ENCODE assay signal across 8 mouse cellular contexts in genomic region chr8:104395703-104396357, GRCm38 (mm10). TPM values are rescaled to one million over a fixed set of nuclear protein-coding genes. Genes with fewer than 3 reads are reported as not detected.
DNase-seq lines count a peak whose midpoint lies in the region; ATAC-seq lines count a peak whose summit lies in the region.

Cmtm4 (minus strand) TSS chr8:104395807.

- intact Hi-C loops in left cerebral cortex, postnatal 10 days (cut with DNase I) = no loop called here

- peak; percentile 79 for ATAC-seq in forebrain, embryonic 15.5 days (replicated peaks)
- ATAC-seq in hindbrain, embryonic 12.5 days (ENCODE audit: low FRiP score) = peak; percentile 87
- ATAC-seq in megakaryocyte, adult 5-6 weeks (ENCODE audit: poor library complexity, severe bottlenecking) = peak; percentile 81
- peak; percentile 79 for ATAC-seq in stomach, embryonic 15.5 days (ENCODE audit: insufficient read depth, low FRiP score, low read depth)

- peak within 1 kb of the TSS; percentile 81 for H3K4me2 ChIP-seq in forebrain, embryonic 15.5 days (replicated peaks)
- peak within 1 kb of the TSS; percentile 91 for H3K4me2 ChIP-seq in hindbrain, embryonic 12.5 days (replicated peaks)
- H3K4me2 ChIP-seq in stomach, embryonic 15.5 days = peak within 1 kb of the TSS; percentile 79

- H3K4me3 ChIP-seq in forebrain, embryonic 15.5 days = peak within 1 kb of the TSS; percentile 76
- peak within 1 kb of the TSS; percentile 68 for H3K4me3 ChIP-seq in hindbrain, embryonic 12.5 days
- H3K4me3 ChIP-seq in stomach, embryonic 15.5 days (replicated peaks) = peak within 1 kb of the TSS; percentile 85

- H3K9ac ChIP-seq in forebrain, embryonic 15.5 days (replicated peaks) = peak within 1 kb of the TSS; percentile 80
- peak within 1 kb of the TSS; percentile 82 for H3K9ac ChIP-seq in hindbrain, embryonic 12.5 days
- peak within 1 kb of the TSS; percentile 92 for H3K9ac ChIP-seq in stomach, embryonic 15.5 days

- peak within 1 kb of the TSS; percentile 79 for H3K27ac ChIP-seq in forebrain, embryonic 15.5 days (replicated peaks)
- peak within 1 kb of the TSS; percentile 74 for H3K27ac ChIP-seq in hindbrain, embryonic 12.5 days
- H3K27ac ChIP-seq in stomach, embryonic 15.5 days = peak within 1 kb of the TSS; percentile 83

- DNase-seq in layer of hippocampus, adult 8-10 months (ENCODE audit: low spot score in 2 of 2) = no peak
- no peak for DNase-seq in layer of hippocampus, adult 11-12 months (ENCODE audit: low spot score)
- peak; percentile 75 for DNase-seq in brain, adult 2 months (ENCODE audit: low read depth, low spot score)
- peak in 1 of 2 experiments; percentile 79 for DNase-seq in left cerebral cortex, postnatal 10 days (ENCODE audit: extremely low spot score in 1 of 2, low spot score in 2 of 2)

- H3K4me1 ChIP-seq in forebrain, embryonic 15.5 days = peaks cover 23% of the 10 kb centered on the region
- peaks cover 16% of the 10 kb centered on the region for H3K4me1 ChIP-seq in hindbrain, embryonic 12.5 days
- peaks cover 17% of the 10 kb centered on the region; the same call in 1 of the 2 replicates for H3K4me1 ChIP-seq in stomach, embryonic 15.5 days

- WGBS in forebrain, embryonic 15.5 days = 2% methylated on average over 43 of the region's 54 CpGs
- WGBS in hindbrain, embryonic 12.5 days = 3% methylated on average over 36 of the region's 54 CpGs
- 2% methylated on average over 22 of the region's 54 CpGs for WGBS in stomach, embryonic 15.5 days

- H3K36me3 ChIP-seq in forebrain, embryonic 15.5 days = no peaks in the 10 kb centered on the region
- H3K36me3 ChIP-seq in hindbrain, embryonic 12.5 days = no peaks in the 10 kb centered on the region
- no peaks in the 10 kb centered on the region for H3K36me3 ChIP-seq in stomach, embryonic 15.5 days

- peaks cover 4% of the 10 kb centered on the region; the same call in 1 of the 2 replicates for H3K9me3 ChIP-seq in forebrain, embryonic 15.5 days
- H3K9me3 ChIP-seq in hindbrain, embryonic 12.5 days (replicated peaks) = no peaks in the 10 kb centered on the region
- no peaks in the 10 kb centered on the region for H3K9me3 ChIP-seq in stomach, embryonic 15.5 days

- no peaks in the 10 kb centered on the region for H3K27me3 ChIP-seq in forebrain, embryonic 15.5 days
- H3K27me3 ChIP-seq in hindbrain, embryonic 12.5 days = no peaks in the 10 kb centered on the region
- H3K27me3 ChIP-seq in stomach, embryonic 15.5 days (replicated peaks) = no peaks in the 10 kb centered on the region

RNA-seq across cellular contexts. Expression of gene Cmtm4, which starts in this region (rescaled TPM):
- total RNA-seq in layer of hippocampus, adult 8-10 months (2022) = 10 to 100 TPM; 59.8 to 75.9 (median 66.7) TPM
- polyA plus RNA-seq in forebrain, embryonic 15.5 days (2015; fragmentation: Nextera tagmentation; extraction: Ambion mirVana) = 2.6 and 2.9 TPM in 2 replicates
- 2.3 and 2.4 TPM in 2 replicates for polyA plus RNA-seq in hindbrain, embryonic 12.5 days (2016; fragmentation: Nextera tagmentation; extraction: Ambion mirVana)
- 10 to 100 TPM; 67.5 to 72.2 TPM for total RNA-seq in left cerebral cortex, postnatal 10 days (2021)
- total RNA-seq in megakaryocyte, adult 5-6 weeks (2015) = 0.59 and 1.1 TPM in 2 replicates
- total RNA-seq in megakaryocyte, adult 5-6 weeks (2017) = 1.6 and 1.7 TPM in 2 replicates
- polyA plus RNA-seq in stomach, embryonic 15.5 days (2015; fragmentation: Nextera tagmentation; extraction: Ambion mirVana) = 6.2 and 6.4 TPM in 2 replicates

Comparison
In these comparisons a context has a peak if more than half of its experiments do, and no peak if none do; other contexts are left out.
1. RNA of gene Cmtm4 (total RNA-seq): 59.8 to 75.9 TPM in layer of hippocampus, adult 8-10 months and 67.5 to 72.2 TPM in left cerebral cortex, postnatal 10 days; 0.59 to 1.7 TPM in megakaryocyte, adult 5-6 weeks; every median in the first group is over 10 times any median in the second.
2. Peak in every context shown above with its lines, with median percentiles within 50 percentile points of each other: ATAC-seq, H3K27ac ChIP-seq, H3K4me2 ChIP-seq, H3K4me3 ChIP-seq and H3K9ac ChIP-seq.